Mouse (Mus musculus): ENCODE measurements around the gene Trib3. TPM values are rescaled to one million over a fixed set of nuclear protein-coding genes. Genes with fewer than 3 reads are reported as not detected.
"Not testable (repeated sequence)": the region's sequence is repeated elsewhere in the genome, so short reads cannot be mapped to it uniquely, and the experiment has no call there.

Trib3 gene
- polyA plus RNA-seq, 1 experiment from 2014 or later, result 1.3 TPM

- Histone ChIP-seq H3K27ac (peak overlapping the region; percentile 81), H3K9me3 (no peaks in the 10 kb centered on the region), H3K36me3 (no peaks in the 10 kb centered on the region), H3K4me3 (peak overlapping the region; percentile 32), H3K4me1 (replicated peaks) (peaks cover 7% of the 10 kb centered on the region; the same call in 1 of the 2 replicates), H3K27me3 (ENCODE audit: insufficient read depth, poor library complexity, severe bottlenecking) (no peaks in the 10 kb centered on the region)
- DNase-seq (ENCODE audit: low spot score), result peak; percentile 76
- 12% methylated on average over 17 of the region's 17 CpGs for WGBS
Measured at GRCm38 (mm10) chr2:152363245-152364147, 19.7 kb upstream of the Trib3 start.

- H3K4me1 ChIP-seq (replicated peaks), result peaks cover 7% of the 10 kb centered on the region; the same call in 1 of the 2 replicates
- no peaks in the 10 kb centered on the region for H3K36me3 ChIP-seq
- no peaks in the 10 kb centered on the region for H3K27me3 ChIP-seq (ENCODE audit: insufficient read depth, poor library complexity, severe bottlenecking)
- H3K4me3 ChIP-seq, result no peak overlapping the region
- WGBS, result 90% methylated on average over 8 of the region's 8 CpGs
- no peak overlapping the region for H3K27ac ChIP-seq
- no peaks in the 10 kb centered on the region for H3K9me3 ChIP-seq
- no peak for DNase-seq (ENCODE audit: low spot score)
Measured at GRCm38 (mm10) chr2:152361193-152361592, 17.4 kb upstream of the Trib3 start.

- H3K36me3 ChIP-seq, result no peaks in the 10 kb centered on the region
- H3K27ac ChIP-seq, result no peak overlapping the region
- H3K4me3 ChIP-seq, result no peak overlapping the region
- H3K27me3 ChIP-seq (ENCODE audit: insufficient read depth, poor library complexity, severe bottlenecking), result no peaks in the 10 kb centered on the region
- peaks cover 7% of the 10 kb centered on the region; the same call in 1 of the 2 replicates for H3K4me1 ChIP-seq (replicated peaks)
- DNase-seq (ENCODE audit: low spot score), result no peak
- H3K9me3 ChIP-seq, result no peaks in the 10 kb centered on the region
- WGBS, result 70% methylated on average over 7 of the region's 7 CpGs
Measured at GRCm38 (mm10) chr2:152360271-152360775, 16.5 kb upstream of the Trib3 start.

- WGBS, result 82% methylated on average over 5 of the region's 5 CpGs
- no peaks in the 10 kb centered on the region for H3K27me3 ChIP-seq (ENCODE audit: insufficient read depth, poor library complexity, severe bottlenecking)
- H3K9me3 ChIP-seq, result no peaks in the 10 kb centered on the region
- H3K36me3 ChIP-seq, result no peaks in the 10 kb centered on the region
- DNase-seq (ENCODE audit: low spot score), result no peak
- no peak overlapping the region for H3K4me3 ChIP-seq
- no peak overlapping the region for H3K27ac ChIP-seq
- peaks cover 7% of the 10 kb centered on the region; the same call in 1 of the 2 replicates for H3K4me1 ChIP-seq (replicated peaks)
Measured at GRCm38 (mm10) chr2:152359616-152360015, 15.8 kb upstream of the Trib3 start.

- not testable (repeated sequence) for H3K4me3 ChIP-seq; H3K9me3 ChIP-seq; H3K36me3 ChIP-seq; H3K27me3 ChIP-seq (ENCODE audit: insufficient read depth, poor library complexity, severe bottlenecking); H3K4me1 ChIP-seq (replicated peaks); H3K27ac ChIP-seq; DNase-seq (ENCODE audit: low spot score)
- WGBS, result 73% methylated on average over 5 of the region's 5 CpGs
Measured at GRCm38 (mm10) chr2:152358977-152359376, 15.1 kb upstream of the Trib3 start.

- no peak overlapping the region for H3K27ac ChIP-seq
- no peak for DNase-seq (ENCODE audit: low spot score)
- 83% methylated on average over 3 of the region's 3 CpGs for WGBS
- H3K27me3 ChIP-seq (ENCODE audit: insufficient read depth, poor library complexity, severe bottlenecking), result no peaks in the 10 kb centered on the region
- no peaks in the 10 kb centered on the region for H3K36me3 ChIP-seq
- no peaks in the 10 kb centered on the region for H3K4me1 ChIP-seq (replicated peaks)
- H3K4me3 ChIP-seq, result no peak overlapping the region
- H3K9me3 ChIP-seq, result no peaks in the 10 kb centered on the region
Measured at GRCm38 (mm10) chr2:152357254-152357653, 13.4 kb upstream of the Trib3 start.

GRCm38 (mm10) chr2:152349842-152350540 lies 6.2 kb upstream of the Trib3 start:
- no peak overlapping the region for H3K4me3 ChIP-seq
- H3K27ac ChIP-seq, result 0 out of 2 replicates have a peak overlapping the region, but pooled peaks have one; percentile 8
- H3K36me3 ChIP-seq, result no peaks in the 10 kb centered on the region
- no peaks in the 10 kb centered on the region for H3K9me3 ChIP-seq
- DNase-seq (ENCODE audit: low spot score), result no peak
- peaks cover 3% of the 10 kb centered on the region; the same call in 1 of the 2 replicates for H3K4me1 ChIP-seq (replicated peaks)
- peaks cover 13% of the 10 kb centered on the region for H3K27me3 ChIP-seq (ENCODE audit: insufficient read depth, poor library complexity, severe bottlenecking)
- 85% methylated on average over 8 of the region's 8 CpGs for WGBS

GRCm38 (mm10) chr2:152349205-152349604 lies 5.4 kb upstream of the Trib3 start:
- Histone ChIP-seq H3K9me3 (no peaks in the 10 kb centered on the region), H3K27me3 (ENCODE audit: insufficient read depth, poor library complexity, severe bottlenecking) (peaks cover 20% of the 10 kb centered on the region), H3K27ac (no peak overlapping the region), H3K4me1 (replicated peaks) (peaks cover 8% of the 10 kb centered on the region), H3K4me3 (no peak overlapping the region), H3K36me3 (no peaks in the 10 kb centered on the region)
- 80% methylated on average over 6 of the region's 6 CpGs for WGBS
- DNase-seq (ENCODE audit: low spot score), result no peak

- no peaks in the 10 kb centered on the region for H3K9me3 ChIP-seq
- DNase-seq (ENCODE audit: low spot score), result no peak
- H3K36me3 ChIP-seq, result no peaks in the 10 kb centered on the region
- H3K27ac ChIP-seq, result no peak overlapping the region
- no peak overlapping the region for H3K4me3 ChIP-seq
- WGBS, result 82% methylated on average over 2 of the region's 2 CpGs
- H3K4me1 ChIP-seq (replicated peaks), result peaks cover 22% of the 10 kb centered on the region
- H3K27me3 ChIP-seq (ENCODE audit: insufficient read depth, poor library complexity, severe bottlenecking), result peaks cover 25% of the 10 kb centered on the region
Measured at GRCm38 (mm10) chr2:152347722-152348121, 3.9 kb upstream of the Trib3 start.

GRCm38 (mm10) chr2:152346776-152347465 lies 3.1 kb upstream of the Trib3 start:
- Histone ChIP-seq H3K9me3 (no peaks in the 10 kb centered on the region), H3K27ac (no peak overlapping the region), H3K27me3 (ENCODE audit: insufficient read depth, poor library complexity, severe bottlenecking) (peaks cover 33% of the 10 kb centered on the region), H3K4me3 (no peak overlapping the region), H3K36me3 (no peaks in the 10 kb centered on the region), H3K4me1 (replicated peaks) (peaks cover 22% of the 10 kb centered on the region)
- WGBS, result 42% methylated on average over 9 of the region's 9 CpGs
- DNase-seq (ENCODE audit: low spot score), result no peak

- Histone ChIP-seq H3K27ac (no peak overlapping the region), H3K4me3 (no peak overlapping the region), H3K27me3 (ENCODE audit: insufficient read depth, poor library complexity, severe bottlenecking) (peaks cover 36% of the 10 kb centered on the region), H3K4me1 (replicated peaks) (peaks cover 22% of the 10 kb centered on the region), H3K9me3 (no peaks in the 10 kb centered on the region), H3K36me3 (no peaks in the 10 kb centered on the region)
- WGBS, result 57% methylated on average over 6 of the region's 6 CpGs
- DNase-seq (ENCODE audit: low spot score), result no peak
Measured at GRCm38 (mm10) chr2:152345393-152345792, 1.6 kb upstream of the Trib3 start.

GRCm38 (mm10) chr2:152344909-152345308 lies 1.1 kb upstream of the Trib3 start:
- no peaks in the 10 kb centered on the region for H3K36me3 ChIP-seq
- H3K4me1 ChIP-seq (replicated peaks), result peaks cover 22% of the 10 kb centered on the region
- no peaks in the 10 kb centered on the region for H3K9me3 ChIP-seq
- no peak overlapping the region for H3K4me3 ChIP-seq
- no peak overlapping the region for H3K27ac ChIP-seq
- WGBS, result 61% methylated on average over 5 of the region's 5 CpGs
- peaks cover 36% of the 10 kb centered on the region for H3K27me3 ChIP-seq (ENCODE audit: insufficient read depth, poor library complexity, severe bottlenecking)
- no peak for DNase-seq (ENCODE audit: low spot score)

Data from hindbrain, embryonic 10.5 days (tissue).